Mouse (Mus musculus): ENCODE measurements around the gene Npb. TPM values are rescaled to one million over a fixed set of nuclear protein-coding genes. Genes with fewer than 3 reads are reported as not detected.

Npb gene
- total and polyA plus RNA-seq, 3 experiments = 0.27 to 1.7 TPM; not detected in 1

- Histone ChIP-seq H3K79me2 (ENCODE audit: control insufficient read depth, insufficient read depth, low read length, poor library complexity) (no peaks in the 10 kb centered on the region), H3K27ac (ENCODE audit: control insufficient read depth, low read depth, low read length) (no peak overlapping the region), H3K4me3 (ENCODE audit: control insufficient read depth in 1 of 2, insufficient read depth in 1 of 2, low read depth in 2 of 2, low read length in 2 of 2) (no peak overlapping the region), H3K9ac (ENCODE audit: control insufficient read depth, low read depth, low read length, poor library complexity, severe bottlenecking) (no peak overlapping the region), H3K27me3 (ENCODE audit: control insufficient read depth in 1 of 2, insufficient read depth in 2 of 2, low read length in 2 of 2) (no peaks in the 10 kb centered on the region), H3K36me3 (ENCODE audit: control insufficient read depth in 1 of 2, insufficient read depth in 2 of 2, low read length in 2 of 2) (peaks cover 0 to 8% of the 10 kb centered on the region in 2 experiments; a peak in 3 of 4 replicates), H3K9me3 (replicated peaks; ENCODE audit: insufficient read depth, low read length) (no peaks in the 10 kb centered on the region), H3K4me1 (ENCODE audit: control insufficient read depth in 1 of 2, insufficient read depth in 2 of 2, low read length in 2 of 2) (no peaks in the 10 kb centered on the region)
- no peak for DNase-seq (ENCODE audit: low read depth, low spot score)
- no peak for TF ChIP-seq E2F4 (IDR thresholded peaks at IDR 0.05; ENCODE audit: borderline replicate concordance, low read depth, low read length)
Measured at GRCm38 (mm10) chr11:120606764-120607163, 1.5 kb upstream of the Npb start.

GRCm38 (mm10) chr11:120609250-120609649, 973 bp downstream of the Npb start:
- H3K27ac ChIP-seq (ENCODE audit: control insufficient read depth, low read depth, low read length) = no peak overlapping the region
- DNase-seq (ENCODE audit: low read depth, low spot score) = no peak
- TF ChIP-seq UBTF (IDR thresholded peaks at IDR 0.05; ENCODE audit: borderline replicate concordance, insufficient read depth, low read depth, low read length) = no peak
- no peak for TF ChIP-seq TBP (IDR thresholded peaks at IDR 0.05; ENCODE audit: low read depth, low read length)
- no peak for TF ChIP-seq ZNF384 (IDR thresholded peaks at IDR 0.05; ENCODE audit: low read depth, low read length)
- no peak for TF ChIP-seq TAL1 (IDR thresholded peaks at IDR 0.05; ENCODE audit: low read length)
- no peak for TF ChIP-seq MAZ (IDR thresholded peaks at IDR 0.05; ENCODE audit: low read depth, low read length)
- TF ChIP-seq ZKSCAN1 (IDR thresholded peaks at IDR 0.05; ENCODE audit: low read depth, low read length) = no peak
- TF ChIP-seq ETS1 (IDR thresholded peaks at IDR 0.05; ENCODE audit: low read depth, low read length) = no peak
- TF ChIP-seq RCOR1 (IDR thresholded peaks at IDR 0.05; ENCODE audit: low read depth, low read length) = no peak
- TF ChIP-seq MAFK (IDR thresholded peaks at IDR 0.05; ENCODE audit: borderline replicate concordance, low read depth, low read length) = no peak
- no peak for TF ChIP-seq JUND (IDR thresholded peaks at IDR 0.05; ENCODE audit: low read depth, low read length)
- no peak for TF ChIP-seq ELF1 (IDR thresholded peaks at IDR 0.05; ENCODE audit: low read depth, low read length)
- no peak for TF ChIP-seq EP300 (IDR thresholded peaks at IDR 0.05; ENCODE audit: low read depth in 1 of 2, low read length in 2 of 2)
- no peak; the same call in 1 of the 2 replicates for TF ChIP-seq ZMIZ1 (IDR thresholded peaks at IDR 0.05; ENCODE audit: low read depth, low read length)
- no peak for TF ChIP-seq RAD21 (IDR thresholded peaks at IDR 0.05; ENCODE audit: low read depth, low read length)
- no peak for TF ChIP-seq GABPA (IDR thresholded peaks at IDR 0.05; ENCODE audit: low read depth, low read length)
- no peaks in the 10 kb centered on the region for H3K27me3 ChIP-seq (ENCODE audit: control insufficient read depth in 1 of 2, insufficient read depth in 2 of 2, low read length in 2 of 2)
- H3K4me3 ChIP-seq (ENCODE audit: control insufficient read depth in 1 of 2, insufficient read depth in 1 of 2, low read depth in 2 of 2, low read length in 2 of 2) = no peak overlapping the region
- no peaks in the 10 kb centered on the region for H3K4me1 ChIP-seq (ENCODE audit: control insufficient read depth in 1 of 2, insufficient read depth in 2 of 2, low read length in 2 of 2)
- no peak overlapping the region for H3K9ac ChIP-seq (ENCODE audit: control insufficient read depth, low read depth, low read length, poor library complexity, severe bottlenecking)
- no peaks in the 10 kb centered on the region for H3K9me3 ChIP-seq (replicated peaks; ENCODE audit: insufficient read depth, low read length)
- peaks cover 0 to 1% of the 10 kb centered on the region in 2 experiments; a peak in 2 of 4 replicates for H3K36me3 ChIP-seq (ENCODE audit: control insufficient read depth in 1 of 2, insufficient read depth in 2 of 2, low read length in 2 of 2)
- no peaks in the 10 kb centered on the region for H3K79me2 ChIP-seq (ENCODE audit: control insufficient read depth, insufficient read depth, low read length, poor library complexity)

Measured in MEL (cell line).